Mouse (Mus musculus) frontal cortex, postnatal 36 days (tissue): ENCODE results near the gene Cebpg.

Experiments used
- DNase-seq, 2 experiments: peaks; one replicate each; pipeline ENCODE4 v3.0.0; 2022; ENCODE audit warnings: low spot score in 2 of 2

Gene Cebpg

GRCm38 (mm10) chr7:35025409-35026275, 30.7 kb downstream of the Cebpg start:
- peak; percentile 82 to 85 for DNase-seq

DNA sequence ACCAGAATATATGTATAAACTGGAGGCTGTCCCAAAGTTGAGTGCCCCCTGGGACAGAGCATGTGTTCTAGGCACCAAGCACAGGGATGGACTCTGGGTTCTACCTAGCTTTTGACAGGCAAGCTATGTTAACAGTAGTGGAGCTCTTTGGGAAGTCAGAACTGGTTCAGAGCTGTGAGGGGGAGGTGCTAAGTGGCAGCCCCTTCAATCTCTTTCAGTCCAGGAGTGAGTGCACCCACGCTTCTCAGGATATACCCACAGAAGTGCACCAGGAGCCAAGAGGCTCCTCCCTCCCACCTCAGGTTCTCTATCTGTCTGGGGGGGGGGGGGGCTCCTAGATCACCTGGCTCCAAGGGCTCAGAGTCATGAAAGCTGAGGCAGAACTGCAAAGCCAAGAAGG, 31.9 kb downstream of the Cebpg start:
- DNase-seq, result no peak

- DNase-seq, result no peak
Observed at GRCm38 (mm10) chr7:35023251-35023650, 33.1 kb downstream of the Cebpg start.

GRCm38 (mm10) chr7:35021365-35021764, 35.0 kb downstream of the Cebpg start:
- DNase-seq, result no peak

DNA sequence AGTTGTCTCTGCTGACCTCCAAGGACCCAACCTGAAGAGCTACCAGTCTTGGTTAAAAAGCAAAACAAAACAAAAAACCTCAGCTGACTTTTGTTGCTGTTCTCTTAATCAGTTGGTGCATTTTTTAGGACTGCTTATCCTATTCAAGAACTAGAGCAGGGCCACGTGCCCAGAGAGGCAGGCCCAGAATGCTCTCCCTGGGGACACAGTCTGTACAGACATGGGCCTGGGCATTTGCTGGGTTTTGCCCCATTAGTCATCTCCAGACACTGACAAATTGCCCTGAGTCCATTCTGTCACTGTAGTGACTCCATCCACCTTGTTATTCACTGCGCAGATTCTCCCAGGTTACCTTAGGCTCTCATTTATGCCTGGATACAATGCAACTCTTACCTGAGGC, 41.1 kb downstream of the Cebpg start:
- no peak for DNase-seq

- DNase-seq, result no peak
Observed at GRCm38 (mm10) chr7:35013228-35013627, 43.1 kb downstream of the Cebpg start.

DNA sequence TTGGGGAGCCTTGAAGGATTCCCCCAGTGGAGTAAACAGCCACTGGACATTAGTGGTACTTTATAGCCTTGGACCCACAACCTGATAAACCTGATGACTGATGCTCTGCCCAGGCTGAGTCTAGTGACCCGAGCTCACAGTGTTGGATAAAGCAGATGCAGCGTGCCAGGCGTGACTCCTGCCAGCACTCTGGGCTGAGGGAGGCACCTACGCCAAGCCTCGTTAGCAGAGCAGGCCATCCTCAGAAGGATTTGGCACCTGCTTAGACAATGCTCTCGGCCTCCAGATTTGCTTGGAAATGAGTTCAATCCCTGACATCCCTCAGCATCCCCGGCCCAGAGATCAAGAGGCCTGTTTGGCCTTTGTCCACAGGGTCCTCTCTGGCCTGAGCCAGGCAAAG, 49.7 kb downstream of the Cebpg start:
- DNase-seq, result no peak

- DNase-seq, result no peak
Observed at GRCm38 (mm10) chr7:35003171-35003737, 53.1 kb downstream of the Cebpg start.

DNA sequence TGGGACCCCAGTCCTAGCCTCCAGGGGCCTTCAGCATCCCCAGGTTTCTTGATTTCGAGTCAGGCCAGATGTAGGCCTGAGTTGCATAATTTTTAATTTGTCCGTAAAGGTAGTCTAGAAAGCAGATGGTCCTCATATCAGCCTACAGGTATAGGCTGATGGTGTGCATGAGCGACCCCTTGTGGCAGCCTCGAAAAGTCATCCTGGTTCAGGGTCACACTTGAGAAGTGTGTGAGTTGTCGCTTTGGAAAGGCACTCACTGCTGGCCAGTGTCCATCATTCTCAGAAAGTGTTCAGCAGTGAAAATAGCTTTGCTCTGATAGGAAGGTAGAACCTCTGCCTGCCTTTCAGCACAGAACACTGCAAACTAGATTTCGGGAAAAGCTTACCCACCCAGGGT, 55.5 kb downstream of the Cebpg start:
- peak; percentile 31 to 38 for DNase-seq
